Mouse (Mus musculus): ENCODE data around the gene Ston1.

The Ston1 gene

DNA sequence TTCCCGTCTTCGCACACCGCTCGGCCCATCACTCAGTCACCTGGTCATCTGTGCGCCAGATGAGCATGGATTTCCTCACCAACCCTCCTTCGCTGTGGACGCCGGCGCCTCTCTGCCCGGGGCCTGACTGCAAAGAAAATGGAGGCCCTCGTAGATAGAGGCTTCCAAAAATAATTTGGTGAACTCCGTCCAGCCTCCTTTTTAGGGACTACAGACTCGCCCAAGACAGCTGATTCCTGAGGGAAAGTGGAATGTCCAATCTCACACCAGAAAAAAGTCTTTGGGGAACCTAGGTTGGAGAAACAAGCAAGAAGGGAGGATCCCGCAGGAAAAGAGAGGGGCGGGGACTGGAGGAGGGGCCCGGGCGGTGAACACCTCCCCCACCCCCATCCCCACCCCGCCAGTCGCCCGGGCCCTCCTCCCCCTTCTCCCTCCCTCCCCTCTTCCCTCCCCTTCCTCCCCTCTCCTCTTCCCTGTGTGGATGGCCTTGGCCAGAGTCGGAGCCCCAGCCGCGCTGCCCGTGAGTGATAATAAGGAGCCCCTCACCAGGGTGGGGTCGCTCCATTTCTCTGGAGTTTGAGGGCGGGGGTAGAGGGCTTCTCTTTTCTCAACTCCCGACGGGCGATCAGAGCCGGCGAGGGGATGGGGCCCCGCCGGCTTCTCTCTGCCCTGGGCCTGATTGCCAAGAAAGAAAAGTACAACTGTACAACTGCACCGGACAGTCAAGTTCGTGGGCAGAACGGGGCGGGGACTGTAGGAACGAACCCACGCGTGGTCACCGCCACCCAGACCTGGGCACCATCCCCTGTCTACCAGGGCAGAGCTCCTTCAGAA, at the start of gene Ston1:
Ston1 (plus strand) TSS at position 463 of the 834 bp plus-strand sequence.
- DNase-seq (ENCODE audit: low spot score in 2 of 2), result peak; percentile 73 to 87

DNA sequence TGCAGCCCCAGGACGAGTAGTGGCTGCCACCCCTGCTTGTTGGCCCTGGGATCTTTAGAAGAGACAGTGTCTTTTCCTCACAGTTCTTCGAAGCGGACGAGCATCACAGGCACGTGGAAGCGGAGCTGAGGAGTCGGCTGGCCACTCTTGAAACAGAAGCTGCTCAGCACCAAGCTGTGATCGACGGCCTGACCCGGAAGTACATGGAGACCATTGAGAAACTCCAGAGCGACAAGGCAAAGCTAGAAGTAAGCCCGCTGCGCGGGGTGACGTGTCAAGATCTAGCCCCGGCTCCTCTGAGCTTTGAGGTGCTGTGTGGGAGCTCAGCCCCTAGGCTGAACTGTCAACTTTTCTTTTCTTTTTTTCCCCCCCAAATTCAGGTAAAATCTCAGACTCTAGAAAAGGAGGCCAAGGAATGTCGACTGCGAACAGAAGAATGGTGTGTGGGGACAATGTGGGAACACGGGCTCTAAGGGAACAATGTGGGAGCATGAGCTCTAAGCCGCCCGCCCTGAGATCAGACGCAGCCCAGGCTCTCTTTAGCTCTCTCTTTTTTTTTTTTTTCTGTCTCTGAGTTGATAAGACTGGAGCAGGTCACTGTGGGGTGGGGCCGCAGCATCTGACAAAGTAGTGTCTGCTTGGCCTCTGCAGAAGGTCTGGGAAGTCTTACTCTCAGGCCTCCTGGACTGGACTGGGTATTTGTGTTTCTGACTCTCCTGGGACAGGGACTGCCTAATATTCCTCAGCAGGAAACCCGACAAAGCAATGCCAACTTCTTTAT, 47.9 kb upstream of the Ston1 start:
- DNase-seq (ENCODE audit: low spot score in 2 of 2), result no peak

DNA sequence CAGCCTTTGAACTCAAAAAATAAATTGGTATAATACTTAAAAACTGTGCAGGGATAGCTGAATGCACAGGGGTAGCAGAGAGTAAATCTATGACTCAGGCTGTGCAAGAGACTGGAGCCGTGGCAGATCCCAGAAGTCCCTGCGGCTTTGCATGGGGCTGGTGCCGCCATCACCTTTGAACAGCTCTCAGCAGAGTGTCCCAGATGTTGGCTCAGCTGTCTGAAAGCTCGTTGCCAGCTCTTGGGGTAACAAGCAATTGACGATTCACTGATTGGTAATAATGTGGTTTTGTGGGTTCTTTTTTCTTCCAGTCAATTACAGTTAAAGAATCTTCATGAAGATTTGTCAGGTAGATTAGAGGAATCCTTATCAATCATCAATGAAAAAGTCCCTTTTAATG, 47.1 kb upstream of the Ston1 start:
- DNase-seq (ENCODE audit: low spot score in 2 of 2), result no peak

DNA sequence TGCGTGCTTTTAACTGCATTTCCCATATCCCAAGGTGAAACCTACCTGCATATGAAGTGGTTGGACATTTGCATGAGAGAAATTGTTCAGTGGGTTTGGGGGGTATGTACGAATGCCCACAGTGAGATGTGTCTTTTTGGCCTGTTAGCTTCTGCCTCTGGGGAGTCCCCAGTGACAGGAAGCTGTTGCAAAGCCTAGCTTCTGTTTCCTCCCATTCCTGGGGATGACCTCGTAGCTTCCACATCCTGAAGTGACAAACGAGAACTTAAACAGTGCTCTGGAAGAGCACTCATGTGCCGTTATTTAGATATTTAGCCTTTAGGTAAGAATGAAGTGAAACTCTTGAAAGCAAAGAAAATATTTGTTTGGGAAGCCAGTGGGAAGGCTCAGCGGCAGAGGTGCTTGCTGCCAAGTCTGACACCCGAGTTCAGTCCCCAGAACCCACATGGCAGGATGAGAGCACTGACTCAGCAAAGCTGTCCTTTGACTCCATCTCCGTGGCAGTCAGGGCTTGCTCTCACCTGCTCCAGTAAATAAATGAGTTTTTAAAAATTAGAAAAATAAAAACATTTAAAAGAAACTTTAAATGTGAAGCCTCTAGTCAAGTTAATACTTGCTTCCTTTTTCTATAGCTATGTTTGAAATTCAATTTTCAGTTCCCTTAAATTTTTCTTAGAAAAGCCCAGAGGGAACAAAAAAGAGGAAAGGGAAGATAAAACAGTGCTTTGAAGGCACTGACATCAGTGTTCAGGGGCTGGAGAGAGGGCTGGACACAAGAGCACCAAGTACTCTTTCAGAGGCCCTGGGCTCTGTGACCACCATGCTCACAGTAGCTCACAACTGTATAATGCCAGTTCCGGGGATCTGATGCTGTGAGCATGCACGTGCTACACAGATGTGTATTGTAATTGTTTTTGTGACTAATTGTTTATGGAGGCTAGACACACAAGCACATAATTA, 46.2 kb upstream of the Ston1 start:
- DNase-seq (ENCODE audit: low spot score in 2 of 2), result no peak

DNA sequence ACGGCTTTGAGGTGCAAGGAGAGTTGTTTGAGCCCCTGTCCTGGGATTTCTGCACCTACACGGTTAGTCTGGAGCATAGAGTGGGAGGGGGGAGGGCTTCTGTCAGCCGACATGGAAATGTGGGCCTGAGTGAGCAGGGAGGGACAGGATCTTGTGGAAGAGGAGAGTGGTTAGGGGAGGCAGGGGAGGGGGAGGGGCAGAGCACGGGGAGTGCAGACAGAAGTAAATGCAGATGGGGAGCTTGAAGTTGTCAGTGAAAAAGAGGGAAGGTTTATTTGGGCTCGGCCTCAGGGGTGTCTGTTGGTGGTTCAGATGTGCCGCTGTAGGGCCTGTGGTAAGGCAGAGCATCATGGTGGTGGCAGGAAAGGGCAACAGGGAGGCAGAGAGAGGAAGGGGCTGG, 44.9 kb upstream of the Ston1 start:
- DNase-seq (ENCODE audit: low spot score in 2 of 2), result no peak

DNA sequence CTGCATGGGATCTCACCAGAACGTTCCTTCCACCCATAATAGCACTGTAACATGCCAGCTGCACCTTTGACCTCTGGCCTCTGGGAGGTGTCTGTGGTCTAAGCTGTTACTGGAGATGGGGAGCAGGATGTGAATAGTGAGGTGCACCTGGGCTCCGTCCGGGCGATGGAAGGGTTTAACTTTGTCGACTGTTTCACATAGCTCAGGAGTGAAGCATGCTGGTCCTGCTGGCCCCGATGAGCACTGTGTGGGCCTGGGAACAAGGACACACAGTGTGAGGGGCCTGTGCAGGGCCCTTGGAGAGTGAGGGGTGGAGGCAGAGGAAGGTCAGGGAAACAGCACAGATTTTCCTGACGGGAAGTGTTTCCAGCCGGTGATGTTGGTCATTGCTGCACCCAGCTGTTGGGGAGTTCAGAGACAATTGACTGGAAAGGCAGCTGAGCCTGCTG, 44.5 kb upstream of the Ston1 start:
- DNase-seq (ENCODE audit: low spot score in 2 of 2), result no peak

DNA sequence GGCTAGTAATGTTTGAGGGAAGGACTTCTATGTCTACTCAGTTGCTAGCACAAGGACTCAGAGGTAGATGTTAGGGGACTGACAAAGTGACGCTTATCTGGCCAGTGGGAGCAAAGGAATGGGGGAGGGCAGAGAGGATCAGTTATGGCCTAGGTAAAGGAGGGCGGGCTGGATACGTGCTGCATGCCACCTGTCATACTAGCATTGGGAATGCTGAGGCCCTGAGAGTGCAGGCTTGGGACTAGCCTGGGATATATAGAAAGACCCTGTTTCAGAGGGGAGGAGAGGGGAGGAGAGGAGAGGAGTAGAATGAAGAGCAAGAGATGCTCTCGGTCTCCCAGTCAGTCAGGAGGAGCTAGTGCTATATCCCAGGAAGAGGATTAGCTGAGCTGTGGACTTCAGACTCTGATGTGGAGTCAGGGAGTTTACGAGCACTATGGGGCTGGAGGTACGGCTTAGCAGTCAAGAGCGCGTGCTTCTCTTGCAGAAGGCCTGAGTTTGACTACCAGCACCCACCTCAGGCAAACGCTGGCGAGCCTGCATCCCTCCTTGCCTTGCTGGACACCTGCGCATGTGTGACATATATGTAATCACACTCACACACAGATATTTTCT, 43.9 kb upstream of the Ston1 start:
- DNase-seq (ENCODE audit: low spot score in 2 of 2), result no peak

DNA sequence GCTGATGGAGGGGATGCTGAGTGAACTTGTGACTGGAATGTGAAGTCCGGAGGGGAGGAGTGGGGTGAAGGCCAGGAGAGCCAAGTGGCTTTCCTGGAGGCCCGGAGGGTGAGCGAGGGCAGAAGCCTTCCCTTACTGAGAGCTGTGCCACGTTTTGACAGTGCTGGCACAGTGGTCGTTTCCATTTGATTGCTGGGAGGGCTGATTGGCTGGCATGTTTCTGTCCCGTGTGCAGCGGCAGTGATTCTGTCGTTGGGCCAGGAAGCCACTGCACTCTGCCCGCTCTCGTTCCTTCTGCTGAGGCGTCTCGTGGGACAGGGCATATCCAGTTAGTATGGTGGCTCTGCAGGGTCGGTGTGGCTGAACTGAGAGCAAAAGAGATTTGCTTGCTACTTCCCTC, 41.3 kb upstream of the Ston1 start:
- no peak for DNase-seq (ENCODE audit: low spot score in 2 of 2)

DNA sequence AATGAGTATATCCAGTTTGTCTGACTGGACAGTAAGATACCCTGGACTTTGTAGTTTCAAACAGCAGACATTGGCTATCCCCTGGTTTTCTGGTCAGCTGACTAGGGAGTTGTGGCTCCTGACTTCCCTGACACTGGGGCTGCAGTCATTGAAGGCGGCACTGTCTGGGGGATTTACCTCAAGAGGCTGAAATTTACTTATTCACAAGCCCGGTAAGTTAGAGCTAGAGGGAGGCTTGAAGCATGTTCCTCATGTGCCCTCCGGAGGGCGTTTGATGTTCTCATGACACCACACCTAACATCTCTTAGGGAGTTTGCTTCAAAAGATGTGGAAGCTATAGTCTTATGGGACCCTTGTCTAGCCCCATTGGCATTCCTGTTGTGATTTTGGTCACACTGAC, 40.8 kb upstream of the Ston1 start:
- no peak for DNase-seq (ENCODE audit: low spot score in 2 of 2)

DNA sequence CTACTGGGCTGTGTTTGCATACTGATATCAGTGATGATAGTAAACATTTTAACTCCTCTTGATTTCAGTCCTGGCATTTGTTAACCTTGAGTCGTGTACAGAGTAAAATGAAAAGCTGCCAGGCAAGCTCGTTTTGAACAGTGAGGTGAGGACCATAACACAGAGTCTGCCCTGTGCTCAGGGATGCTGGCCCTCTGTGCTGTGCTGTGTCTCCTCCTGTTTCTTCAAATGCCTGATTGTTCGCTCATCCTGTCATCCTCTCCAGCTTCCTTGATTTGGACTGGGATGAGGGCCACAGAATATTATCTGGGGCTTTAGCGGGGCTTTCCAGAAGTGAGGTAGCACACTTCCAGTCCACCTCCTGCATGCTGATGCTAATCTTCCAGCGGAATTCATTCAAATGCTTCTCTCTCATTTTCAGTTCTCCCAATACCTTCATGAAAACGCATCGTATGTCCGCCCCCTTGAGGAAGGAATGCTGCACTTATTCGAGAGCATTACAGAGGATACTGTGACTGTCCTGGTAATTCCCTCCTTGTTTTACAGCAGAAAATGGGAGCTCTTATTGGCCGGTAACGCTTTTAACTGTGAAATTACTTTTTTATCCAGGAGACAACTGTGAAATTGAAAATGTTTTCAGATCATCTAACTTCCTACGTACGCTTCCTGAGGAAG, 39.2 kb upstream of the Ston1 start:
- DNase-seq (ENCODE audit: low spot score in 2 of 2), result peak; percentile 45 to 80

DNA sequence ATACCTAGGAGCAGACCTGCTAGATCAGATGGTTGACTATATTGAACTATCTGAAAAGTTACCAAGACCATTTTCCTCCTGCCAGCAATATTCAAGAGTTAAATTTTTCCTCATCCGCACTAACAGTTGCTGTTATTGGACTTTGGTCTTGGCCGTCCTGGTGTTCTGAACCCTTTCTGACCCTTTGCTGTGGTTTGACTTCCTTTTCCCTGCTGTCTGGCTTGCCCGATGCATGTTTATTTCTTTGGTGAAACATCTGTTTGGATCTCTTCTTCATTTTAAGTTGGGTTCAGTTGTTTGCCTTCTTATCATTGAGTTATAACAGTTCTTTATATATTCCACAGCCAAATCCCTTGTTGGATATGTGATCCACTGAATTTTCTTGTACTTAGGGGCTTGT, 33.9 kb upstream of the Ston1 start:
- no peak for DNase-seq (ENCODE audit: low spot score in 2 of 2)

DNA sequence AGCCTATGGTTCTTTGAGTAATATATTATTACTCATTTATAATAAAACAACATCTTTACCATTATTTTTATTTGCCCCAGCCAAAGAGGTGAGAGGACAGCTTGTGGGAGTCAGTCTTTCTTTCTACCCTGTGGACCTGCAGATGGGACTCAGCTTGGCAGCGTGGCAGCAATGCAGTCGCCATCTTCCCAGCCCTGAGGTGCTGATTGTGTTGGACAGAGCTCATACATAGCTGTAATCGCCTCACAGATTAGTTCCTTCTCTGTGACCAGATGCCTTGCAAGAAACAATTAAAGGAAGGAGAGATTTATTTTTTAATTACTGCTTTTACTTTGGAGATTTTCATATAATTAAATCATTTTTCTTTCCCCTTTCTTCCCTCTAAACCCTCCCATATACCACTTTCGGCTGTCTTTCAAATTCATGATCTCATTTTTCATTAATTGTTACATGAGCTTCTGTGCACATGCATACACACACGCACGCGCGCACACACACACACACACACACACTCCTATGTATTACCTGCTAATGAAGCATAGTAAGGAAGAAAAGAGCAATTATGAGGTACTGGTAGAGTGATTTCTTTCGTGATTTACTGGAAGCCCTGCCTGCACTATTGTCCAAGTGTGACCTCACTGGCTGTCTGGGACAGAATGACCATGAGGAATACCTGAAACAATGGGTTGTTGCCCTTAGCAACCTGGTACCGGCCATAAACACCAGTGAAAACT, 27.5 kb upstream of the Ston1 start:
- DNase-seq (ENCODE audit: low spot score in 2 of 2), result no peak

DNA sequence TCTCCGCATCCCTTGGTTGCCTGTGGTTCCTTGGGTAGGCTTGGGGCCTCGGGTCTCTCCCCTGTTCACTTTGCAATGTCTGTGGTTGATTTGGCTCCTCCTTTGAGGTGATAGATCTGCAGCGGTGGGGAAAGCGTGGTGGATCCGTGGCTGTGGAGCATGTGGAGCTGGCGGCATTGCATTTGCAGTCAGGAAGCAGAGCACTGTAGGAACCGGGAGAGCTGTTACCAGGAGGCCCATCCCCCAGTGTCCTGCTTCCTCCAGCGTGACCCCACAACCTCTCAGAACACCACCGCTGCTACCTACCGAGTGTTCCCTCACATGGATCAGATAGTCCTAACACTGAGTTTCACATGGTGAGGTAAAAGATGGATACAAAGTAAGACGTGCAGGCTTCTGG, 26.7 kb upstream of the Ston1 start:
- no peak for DNase-seq (ENCODE audit: low spot score in 2 of 2)

DNA sequence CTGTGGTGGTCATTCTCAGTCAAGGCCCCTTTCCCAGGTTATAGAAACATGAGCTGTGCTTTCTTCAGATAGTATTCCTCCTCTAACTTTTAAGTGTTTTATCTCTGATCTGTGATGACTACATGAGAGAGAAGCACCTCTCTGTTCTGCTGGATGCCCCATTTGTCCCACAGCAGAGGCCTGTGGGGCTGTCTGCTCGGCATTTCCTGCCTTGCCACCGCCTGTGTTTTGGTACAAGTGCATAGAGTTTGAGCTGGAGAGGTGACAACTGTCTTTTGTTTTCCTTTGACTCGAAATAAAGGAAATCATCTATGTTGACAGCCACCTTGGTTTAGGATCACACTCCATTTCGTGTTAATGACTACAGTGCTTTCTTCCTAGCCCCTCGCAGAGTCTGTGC, 22.7 kb upstream of the Ston1 start:
- DNase-seq (ENCODE audit: low spot score in 2 of 2), result no peak

DNA sequence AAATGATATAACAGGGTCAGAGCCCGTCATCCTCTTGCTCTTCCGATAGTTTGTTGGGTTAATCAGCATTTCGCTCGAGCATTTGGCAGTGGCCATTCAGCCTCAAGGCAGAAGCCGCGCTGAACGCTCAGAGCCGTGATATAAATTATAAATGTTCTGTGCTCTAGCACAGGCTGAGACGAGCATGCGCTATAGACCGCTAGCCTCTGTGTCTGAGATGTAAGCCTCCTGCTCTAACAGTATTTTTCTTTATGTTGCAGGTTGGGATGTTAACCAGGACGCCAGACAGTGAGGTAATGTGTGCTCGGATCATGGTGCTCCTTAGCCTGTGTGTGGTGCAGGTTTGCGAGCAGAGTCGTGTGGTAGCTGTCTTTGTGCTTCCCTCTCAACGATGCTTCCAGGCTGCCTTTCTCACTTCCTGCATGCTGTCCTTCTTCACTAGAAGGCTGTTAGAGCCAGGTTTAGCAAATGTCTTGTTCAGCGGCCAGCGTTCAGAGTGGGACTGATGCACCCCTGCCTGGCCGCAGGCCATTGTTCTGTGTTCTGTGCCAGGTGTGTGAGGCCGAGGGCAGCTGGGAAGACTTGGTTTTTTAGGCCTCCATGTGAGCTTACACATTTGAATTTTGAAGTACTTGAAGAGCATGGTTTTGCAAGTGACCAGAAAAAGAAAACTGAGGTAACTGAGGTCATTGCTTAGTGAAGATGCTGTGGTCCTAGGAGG, 18.8 kb upstream of the Ston1 start:
- DNase-seq (ENCODE audit: low spot score in 2 of 2), result no peak

DNA sequence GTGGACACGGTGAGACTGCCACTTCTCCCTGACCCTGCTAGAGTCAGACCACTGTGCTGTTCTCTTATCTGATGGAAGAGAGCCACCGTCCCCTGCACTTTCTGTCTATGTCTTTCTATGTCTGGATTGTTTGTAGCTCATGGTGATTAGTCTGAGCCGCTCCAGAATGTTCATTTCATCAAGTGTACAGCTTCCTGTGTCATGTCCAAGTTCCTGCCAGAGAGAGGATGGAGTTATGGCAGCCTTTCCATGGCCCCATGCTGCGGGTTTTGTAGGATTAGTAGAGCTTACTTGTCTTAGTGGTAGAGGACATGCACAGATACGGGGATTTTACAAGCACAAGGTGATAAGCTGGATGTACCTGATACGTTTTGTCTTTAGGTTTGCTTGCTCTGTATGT, 16.9 kb upstream of the Ston1 start:
- DNase-seq (ENCODE audit: low spot score in 2 of 2), result no peak

DNA sequence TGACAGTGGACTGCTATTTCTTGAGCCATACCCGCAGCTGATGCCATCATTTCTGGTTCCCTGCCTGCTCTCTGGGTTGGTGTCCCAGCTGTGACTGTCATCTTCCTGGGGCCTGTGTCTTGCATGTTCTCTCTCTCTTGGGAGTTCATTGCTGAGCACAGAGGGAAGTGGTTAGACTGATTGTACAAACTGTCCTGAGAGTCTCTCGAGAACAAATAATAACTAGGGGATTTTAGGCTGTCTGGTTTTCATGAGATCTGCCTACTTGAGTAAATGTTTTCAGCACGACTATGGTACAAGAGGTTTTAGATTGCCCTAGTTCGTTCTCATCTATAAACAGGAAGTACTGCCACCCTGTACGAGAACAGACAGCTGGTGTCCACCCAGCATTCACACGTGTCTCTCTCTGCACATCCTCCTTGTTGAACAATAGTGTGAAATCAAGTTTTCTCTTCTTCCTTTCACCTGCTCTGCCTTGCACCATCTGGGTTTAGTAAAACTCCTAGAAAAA, 15.9 kb upstream of the Ston1 start:
- DNase-seq (ENCODE audit: low spot score in 2 of 2), result no peak

DNA sequence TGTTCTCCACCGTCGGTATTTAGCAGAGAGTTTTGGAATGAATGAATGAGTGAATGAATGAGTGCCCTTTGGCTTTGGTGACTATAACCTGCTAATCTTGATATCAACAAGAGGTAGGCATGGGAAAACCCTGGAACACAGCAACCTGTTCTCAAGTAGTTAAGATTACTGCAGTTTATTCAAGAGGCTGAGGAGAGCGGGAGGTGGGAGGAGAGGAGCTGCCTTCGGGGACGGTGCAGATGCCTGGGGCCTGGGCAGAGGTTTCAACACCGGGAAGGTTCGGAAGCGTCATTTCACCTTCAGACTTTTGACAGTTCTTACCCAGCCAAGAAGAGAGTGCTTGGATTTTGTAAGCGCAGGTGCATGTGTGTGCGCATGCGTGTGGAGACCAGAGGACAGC, 14.5 kb upstream of the Ston1 start:
- no peak for DNase-seq (ENCODE audit: low spot score in 2 of 2)

DNA sequence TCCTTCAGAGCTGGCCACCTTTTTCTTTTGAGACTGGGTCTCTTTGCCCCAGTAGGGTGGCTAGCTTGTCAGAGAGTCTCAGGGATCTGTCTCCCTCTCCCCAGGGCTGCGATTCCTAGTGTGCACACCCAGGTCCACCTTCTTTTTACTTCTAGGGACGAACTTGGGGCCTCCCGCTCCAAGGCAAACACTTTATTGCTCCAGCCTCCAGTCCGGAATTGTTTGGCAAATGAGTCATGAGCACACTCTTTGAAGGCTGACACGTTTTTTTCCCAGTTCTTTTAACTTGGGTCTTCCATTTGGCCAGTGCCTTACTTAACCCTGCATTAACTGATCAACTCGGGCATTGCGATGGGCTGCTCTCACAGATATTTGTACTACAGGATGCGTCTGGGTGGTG, 14.1 kb upstream of the Ston1 start:
- no peak for DNase-seq (ENCODE audit: low spot score in 2 of 2)
